Mouse (Mus musculus): ENCODE results near the gene Nucks1.

GRCm38 (mm10) chr1:131971771-131972497 is 61.6 kb downstream of the Nucks1 start:
- TF ChIP-seq CTCF (conservative IDR thresholded peaks at IDR 0.05; ENCODE audit: insufficient read depth, insufficient read length, low read depth, low read length): no peak
- no peak for TF ChIP-seq POLR2A (IDR thresholded peaks at IDR 0.05; ENCODE audit: low read depth, low read length)

All from kidney, adult 2 months (tissue).